Mouse (Mus musculus) heart, embryonic 12.5 days (tissue): ENCODE data around the gene Dnm1. TPM values are rescaled to one million over a fixed set of nuclear protein-coding genes. Genes with fewer than 3 reads are reported as not detected.

Experiments
- ATAC-seq: fragments of 200-750 bp; cut with Nextera tagmentation; 2 replicates; pipeline ENCODE4 v1.8.0; 2017; ENCODE audit warnings: moderate TSS enrichment, moderate library complexity; ENCODE audit not compliant: insufficient number of reproducible peaks, low FRiP score
- H3K27ac ChIP-seq: fragments of 300-500 bp; sonication (generic); 2 replicates; pipeline ENCODE4 v1.5.1; 2016; ENCODE audit warnings: mild to moderate bottlenecking, moderate library complexity; ENCODE audit not compliant: poor library complexity, severe bottlenecking
- H3K27me3 ChIP-seq: fragments of 300-500 bp; sonication (generic); replicated peaks from 2 replicates; pipeline ENCODE4 v1.6.1; 2016; ENCODE audit warnings: mild to moderate bottlenecking, moderate library complexity
- H3K36me3 ChIP-seq: fragments of 300-500 bp; sonication (generic); 2 replicates; pipeline ENCODE4 v1.6.1; 2016; ENCODE audit warnings: mild to moderate bottlenecking, moderate library complexity
- H3K4me1 ChIP-seq: fragments of 300-500 bp; sonication (generic); replicated peaks from 2 replicates; pipeline ENCODE4 v1.6.1; 2016; ENCODE audit warnings: mild to moderate bottlenecking
- H3K4me2 ChIP-seq: fragments of 300-500 bp; sonication (generic); 2 replicates; pipeline ENCODE4 v1.6.1; 2016; ENCODE audit warnings: mild to moderate bottlenecking, moderate library complexity
- H3K4me3 ChIP-seq: fragments of 300-500 bp; sonication (generic); 2 replicates; pipeline ENCODE4 v1.5.1; 2016; ENCODE audit warnings: mild to moderate bottlenecking
- H3K9ac ChIP-seq: fragments of 300-500 bp; sonication (generic); 2 replicates; pipeline ENCODE4 v1.6.1; 2016; ENCODE audit warnings: mild to moderate bottlenecking, moderate library complexity
- H3K9me3 ChIP-seq: fragments of 300-500 bp; sonication (generic); replicated peaks from 2 replicates; pipeline ENCODE4 v1.6.1; 2016; ENCODE audit warnings: mild to moderate bottlenecking, moderate library complexity
- WGBS: fragments of 180-500 bp; shearing (Covaris S2); methylation state at CpG from one replicate; pipeline ENCODE4 v1.1.7; 2016; 5-methylcytosine and 5-hydroxymethylcytosine counted together
- microRNA-seq: library from miRNA; unstranded; fragments of <30 nt; microRNA quantifications from one replicate; pipeline ENCODE4, GENCODE M21; 2017
- polyA plus RNA-seq: library from polyadenylated mRNA; unstranded; fragments of >200 nt; fragmentation: Nextera tagmentation; extraction: Ambion mirVana; gene quantifications from 2 replicates; pipeline ENCODE4 v1.2.1, GENCODE M21; 2016

The Dnm1 gene
- polyA plus RNA-seq, 1 experiment from 2014 or later = 7.6 TPM

DNA sequence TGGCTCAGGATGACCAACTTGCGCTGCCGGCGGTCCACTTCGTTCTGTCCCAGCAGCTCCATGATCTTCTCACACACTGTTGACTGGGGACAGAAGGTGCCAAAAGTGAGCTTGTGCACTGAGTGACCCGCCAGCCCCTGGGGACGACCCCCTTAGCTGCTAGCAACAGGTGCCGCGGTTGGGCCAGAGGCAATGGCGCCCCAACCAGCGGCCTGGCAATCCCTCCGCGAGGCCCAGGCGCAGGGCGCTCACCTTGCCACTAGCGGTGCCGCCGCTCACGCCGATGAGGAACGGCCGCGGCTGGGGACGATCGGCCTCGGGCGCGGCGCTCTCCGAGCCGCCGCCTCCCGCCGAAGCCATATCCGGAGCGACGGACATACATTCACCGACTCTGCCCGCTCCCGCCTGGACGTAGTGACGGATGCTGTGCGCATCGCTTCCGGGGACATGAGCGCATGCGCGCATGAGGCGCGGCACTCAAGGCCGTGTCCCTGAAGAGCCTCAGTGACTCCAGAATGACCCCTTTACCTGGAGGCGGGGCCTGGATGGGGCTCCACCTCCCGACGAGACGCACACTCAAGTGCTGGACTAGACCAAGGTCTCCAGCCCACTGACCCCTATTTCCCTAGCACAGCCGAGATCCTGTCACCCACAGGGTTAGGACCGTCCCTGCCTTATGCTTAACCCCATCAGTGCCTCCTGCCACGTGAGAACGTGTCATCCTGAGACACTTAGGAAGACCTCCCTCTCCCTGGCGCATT, 93.3 kb downstream of the Dnm1 start, which contains the start of gene Uck1:
TSS of gene Uck1 (minus strand) at position 503 of the 761 bp plus-strand sequence.
- no peaks in the 10 kb centered on the region for H3K27me3 ChIP-seq

GRCm38 (mm10) chr2:32258887-32259533, 94.1 kb downstream of the Dnm1 start:
- no peak for ATAC-seq
- Histone ChIP-seq H3K4me3 (peak overlapping the region; percentile 78), H3K9me3 (no peaks in the 10 kb centered on the region), H3K27me3 (no peaks in the 10 kb centered on the region), H3K4me1 (peaks cover 12% of the 10 kb centered on the region), H3K4me2 (peak overlapping the region; percentile 89), H3K27ac (no peak overlapping the region), H3K9ac (peak overlapping the region; percentile 88), H3K36me3 (peaks cover 38% of the 10 kb centered on the region)
- WGBS = 53% methylated on average over 6 of the region's 6 CpGs

More for the DNA sequence above, 93.3 kb downstream of the Dnm1 start, which contains the start of gene Uck1:
- Histone ChIP-seq H3K27ac (peak within 1 kb of the TSS; percentile 31), H3K9ac (peak within 1 kb of the TSS; percentile 88), H3K4me2 (peak within 1 kb of the TSS; percentile 89), H3K4me3 (peak within 1 kb of the TSS; percentile 78), H3K4me1 (peaks cover 12% of the 10 kb centered on the region), H3K36me3 (peaks cover 30% of the 10 kb centered on the region), H3K9me3 (no peaks in the 10 kb centered on the region)
- ATAC-seq = peak; percentile 93
- WGBS = 1% methylated on average over 59 of the region's 59 CpGs

Small RNAs within 50 kb of the gene (microRNA-seq; reads per million reads assigned to microRNA genes)
- gene Gm23363 (0.71 reads per million), gene Mir199b (637 reads per million, percentile 76 among the genes with 10 or more reads in this experiment)

Other genes with a start within 250 kb of the Dnm1 start
- 54.7 and 66.5 TPM in 2 replicates for gene Prrc2b, start 202.3 kb downstream of the Dnm1 start, polyA plus RNA-seq
- gene Pomt1, start 116.7 kb downstream of the Dnm1 start, polyA plus RNA-seq = 16.6 and 18.3 TPM in 2 replicates
- 42.7 and 44.2 TPM in 2 replicates for gene Uck1, start 93.2 kb downstream of the Dnm1 start, polyA plus RNA-seq
- gene Golga2, start 66.0 kb downstream of the Dnm1 start, polyA plus RNA-seq = 28.4 and 30.7 TPM in 2 replicates
- gene Swi5, start 65.3 kb downstream of the Dnm1 start, polyA plus RNA-seq = 284 and 317 TPM in 2 replicates
- 40.5 and 42.2 TPM in 2 replicates for gene Ciz1, start 1.0 kb downstream of the Dnm1 start, polyA plus RNA-seq
- gene 1110008P14Rik, start 28.6 kb upstream of the Dnm1 start, polyA plus RNA-seq = 48.2 and 48.9 TPM in 2 replicates
- 0.14 and 0.38 TPM in 2 replicates for gene Lcn2, start 34.9 kb upstream of the Dnm1 start, polyA plus RNA-seq
- 39.9 and 44.9 TPM in 2 replicates for gene Ptges2, start 42.6 kb upstream of the Dnm1 start, polyA plus RNA-seq
- 4.7 and 5.4 TPM in 2 replicates for gene Naif1, start 97.1 kb upstream of the Dnm1 start, polyA plus RNA-seq
- 13.0 and 14.3 TPM in 2 replicates for gene Slc25a25, start 98.1 kb upstream of the Dnm1 start, polyA plus RNA-seq
- gene Fam102a, start 182.0 kb upstream of the Dnm1 start, polyA plus RNA-seq = 7.9 and 9.0 TPM in 2 replicates
- 68.0 and 71.5 TPM in 2 replicates for gene Dpm2, start 217.5 kb upstream of the Dnm1 start, polyA plus RNA-seq
- gene Pip5kl1, start 221.5 kb upstream of the Dnm1 start, polyA plus RNA-seq = 0.23 and 0.33 TPM in 2 replicates
- gene 9430097D07Rik, start 222.3 kb upstream of the Dnm1 start, polyA plus RNA-seq = 0.18 and 0.24 TPM in 2 replicates
- gene St6galnac4, start 233.8 kb upstream of the Dnm1 start, polyA plus RNA-seq = 45.6 and 47.2 TPM in 2 replicates
- gene St6galnac6, start 246.4 kb upstream of the Dnm1 start, polyA plus RNA-seq = 31.6 and 35.3 TPM in 2 replicates